Mouse (Mus musculus) adrenal gland, adult 18-20 months (tissue): ENCODE data around the gene Irx1. TPM values are rescaled to one million over a fixed set of nuclear protein-coding genes. Genes with fewer than 3 reads are reported as not detected.

Experiments
- DNase-seq, 2 experiments: peaks; one replicate each; pipeline ENCODE4 v3.0.0; 2021 to 2022; ENCODE audit warnings: low spot score in 2 of 2
- long read RNA-seq, 2 experiments: library from polyadenylated mRNA; stranded (forward); transcript quantifications; one replicate each; pipeline ENCODE4 v2.0.0; 2021
- total RNA-seq, 2 experiments: library from RNA; stranded (reverse); gene quantifications; 1 replicate in 1 of 2; 2 replicates in 1 of 2; pipeline ENCODE4 v1.2.3; 2021

The Irx1 gene
- total RNA-seq = not detected
- long read RNA-seq, experiment 1 = 0 reads
- long read RNA-seq, experiment 2 = 0 reads

DNA sequence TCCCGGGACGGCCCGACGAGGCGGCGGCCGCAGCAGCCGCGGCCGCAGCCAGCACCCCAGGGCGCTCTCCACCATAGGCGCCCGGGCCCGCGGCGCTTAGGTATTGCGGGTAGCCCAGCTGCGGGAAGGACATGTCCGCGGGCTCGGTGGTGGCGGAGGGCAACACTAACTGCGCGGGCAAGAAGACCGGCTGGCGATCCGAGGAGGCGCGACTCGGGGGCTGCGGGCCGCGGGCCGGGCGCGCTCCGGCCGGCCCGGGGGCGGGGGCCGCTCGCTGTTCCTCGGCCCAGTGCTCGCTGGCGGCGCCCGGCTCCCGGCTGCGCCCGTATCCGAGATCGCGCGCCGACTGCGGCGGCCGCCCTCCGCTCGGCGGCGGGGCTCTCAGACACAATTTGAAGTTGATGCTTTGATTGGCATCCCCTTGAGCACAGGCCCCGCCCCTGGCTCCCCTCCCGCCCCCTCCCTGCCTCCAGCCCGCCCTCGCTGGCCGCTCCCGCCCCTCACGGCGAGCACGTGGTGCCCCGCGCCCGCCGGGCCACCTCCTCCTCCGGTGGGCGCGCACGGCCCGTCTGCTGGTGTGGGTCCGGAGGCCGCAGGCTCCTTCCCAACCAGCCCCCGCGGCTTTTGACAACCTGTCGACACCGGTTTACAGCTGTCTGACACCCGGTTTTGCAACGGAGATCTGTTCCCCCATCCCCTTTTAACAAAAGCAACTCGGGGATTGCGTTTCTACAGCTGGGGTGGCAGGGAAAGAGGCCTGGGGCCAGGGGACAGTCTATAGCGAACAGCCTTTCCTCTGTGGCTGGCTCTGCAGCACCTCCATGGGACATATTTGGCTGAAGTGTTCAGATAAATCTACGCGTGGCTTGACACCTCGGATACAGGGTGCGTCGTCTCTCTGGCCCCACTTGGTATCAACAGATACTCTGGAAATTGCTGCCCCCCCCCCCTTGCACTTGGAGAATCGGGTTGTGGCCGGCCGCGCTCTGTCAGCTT, at the start of gene Irx1:
TSS of gene Irx1 (minus strand) at position 368 of the 996 bp plus-strand sequence.
- no peak for DNase-seq

DNA sequence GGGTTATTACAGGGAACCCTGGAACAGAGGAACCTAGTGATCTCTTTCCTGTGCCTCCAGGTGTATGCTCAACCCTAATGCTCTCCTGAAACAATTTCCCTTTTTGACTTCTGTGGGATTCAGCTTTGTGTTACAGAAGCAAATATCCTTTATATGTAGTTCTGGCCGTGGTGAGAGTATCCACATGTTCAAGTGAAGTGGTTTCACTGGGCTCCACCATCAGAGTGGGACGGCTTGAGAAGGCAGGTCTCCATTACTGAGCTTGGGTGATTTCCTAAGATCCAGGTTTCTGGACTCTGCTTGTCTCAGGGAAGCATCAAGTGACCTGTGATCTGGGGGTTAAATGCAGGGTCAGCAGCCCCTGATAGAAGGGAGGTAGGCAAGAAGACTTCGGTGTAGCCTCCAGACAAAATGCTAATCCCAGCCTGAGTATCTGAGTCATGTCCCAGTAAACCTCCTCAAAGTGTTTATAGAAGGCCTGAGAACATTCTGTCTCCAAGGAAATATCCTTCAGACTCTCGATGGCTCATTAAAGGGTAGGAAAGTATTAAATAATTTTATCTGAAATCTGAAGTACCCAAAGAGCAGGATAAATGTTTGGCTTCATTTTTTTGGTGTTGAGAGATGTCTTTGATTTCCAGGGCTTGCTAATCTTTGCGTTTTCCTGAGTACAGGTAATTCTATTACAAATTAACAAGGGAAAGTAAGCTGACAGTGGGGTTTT, 16.6 kb upstream of the Irx1 start:
- DNase-seq = no peak

DNA sequence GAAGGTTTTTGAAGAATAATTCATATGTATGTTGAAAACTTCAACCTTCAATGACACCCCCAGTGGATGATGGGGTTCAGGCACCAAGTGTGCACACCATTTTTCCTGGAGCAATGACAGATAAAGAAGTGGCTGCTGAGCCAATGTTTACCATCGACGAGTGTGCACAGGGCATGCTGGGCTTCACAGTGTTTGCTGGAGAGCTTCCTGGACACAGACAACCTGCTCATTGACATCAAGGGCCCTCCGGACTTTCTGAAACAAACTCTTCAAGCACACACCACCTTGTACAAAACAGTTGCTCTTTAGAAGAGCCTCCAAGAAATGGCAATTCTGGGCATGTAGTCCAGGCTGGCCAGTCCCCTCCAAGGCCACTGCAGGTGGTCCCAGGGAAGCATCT, 12.2 kb upstream of the Irx1 start:
- DNase-seq = no peak

DNA sequence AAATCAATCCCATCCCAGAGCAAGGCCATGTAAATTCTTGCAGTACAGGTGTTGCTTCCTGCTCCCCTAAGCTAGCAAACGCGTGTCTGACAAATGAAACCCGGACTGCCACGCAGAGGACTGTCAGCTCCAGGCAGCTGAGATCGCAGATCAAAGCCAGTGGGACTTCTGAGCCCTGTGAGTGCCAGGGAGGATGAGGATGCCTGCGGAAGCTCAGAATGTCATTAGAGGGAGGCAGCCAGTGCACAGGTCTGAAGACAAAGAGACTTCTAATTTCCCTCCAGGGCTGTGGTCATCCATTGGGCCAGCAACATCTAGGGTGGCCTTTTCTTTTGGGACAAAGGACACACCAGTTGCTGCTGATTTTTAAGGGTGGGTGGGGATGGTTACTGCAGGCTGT, 4.8 kb upstream of the Irx1 start:
- DNase-seq = no peak

DNA sequence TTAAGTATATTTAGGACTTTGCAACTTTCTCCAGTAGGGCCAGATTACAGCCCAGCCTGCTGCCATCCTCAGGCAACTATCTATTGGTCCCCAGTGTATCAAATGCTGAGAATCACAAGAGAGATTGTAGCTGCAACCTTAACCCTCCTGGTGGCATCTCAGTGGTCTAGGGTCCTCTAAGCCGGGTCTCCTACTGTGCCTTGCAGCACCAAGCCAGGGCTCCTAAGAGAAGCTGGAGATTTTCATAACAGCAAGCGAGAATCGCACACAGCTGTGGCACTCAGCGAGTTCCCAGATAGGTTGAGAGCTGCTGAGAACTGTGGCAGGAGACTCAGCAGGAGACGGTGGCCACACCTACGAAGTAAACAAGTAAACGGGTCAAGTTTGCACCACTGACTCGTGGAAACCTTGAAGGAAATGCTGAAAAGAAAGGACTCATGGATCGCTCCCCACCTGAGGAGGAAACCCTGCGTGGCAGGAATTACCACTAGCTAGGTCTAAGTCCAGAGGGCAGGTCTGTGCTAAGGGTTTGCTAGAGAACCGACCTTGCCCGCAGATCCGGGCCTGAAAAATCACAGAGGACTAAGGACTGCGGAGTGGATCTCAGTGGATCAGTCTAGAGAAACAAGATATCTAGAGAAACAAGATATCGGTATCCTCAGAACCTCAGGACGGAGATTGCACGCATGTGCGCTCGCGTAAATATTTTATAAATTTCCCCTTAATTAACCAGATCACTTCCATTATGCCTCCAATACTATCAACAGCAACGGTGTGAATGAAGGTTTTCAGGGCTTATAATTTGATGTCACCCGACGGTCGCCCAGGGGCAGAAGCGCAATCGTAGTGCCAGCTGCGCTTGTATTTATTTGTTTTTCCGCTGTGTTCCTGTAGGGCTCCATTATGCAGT, 4.1 kb upstream of the Irx1 start:
- no peak for DNase-seq

DNA sequence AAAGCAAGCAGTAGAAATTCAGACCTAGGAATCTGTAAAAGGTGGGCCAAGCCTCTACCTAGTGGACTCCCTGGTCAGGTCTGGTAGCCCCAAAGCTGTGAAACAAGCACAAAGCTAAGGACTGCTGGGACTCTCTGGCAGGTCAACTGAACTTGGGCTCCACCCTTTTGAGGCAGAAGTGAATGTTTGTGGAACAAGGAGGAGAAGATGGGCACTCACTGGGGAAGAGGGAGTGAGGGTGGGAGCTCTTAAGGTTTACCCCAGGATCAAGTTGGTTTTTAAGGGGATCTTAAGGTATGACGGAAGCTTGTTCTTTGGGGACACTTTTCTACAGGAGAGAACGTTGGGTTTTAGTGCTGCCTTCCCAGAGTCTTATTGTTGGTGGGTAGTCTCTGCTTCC, 3.1 kb upstream of the Irx1 start:
- no peak for DNase-seq

DNA sequence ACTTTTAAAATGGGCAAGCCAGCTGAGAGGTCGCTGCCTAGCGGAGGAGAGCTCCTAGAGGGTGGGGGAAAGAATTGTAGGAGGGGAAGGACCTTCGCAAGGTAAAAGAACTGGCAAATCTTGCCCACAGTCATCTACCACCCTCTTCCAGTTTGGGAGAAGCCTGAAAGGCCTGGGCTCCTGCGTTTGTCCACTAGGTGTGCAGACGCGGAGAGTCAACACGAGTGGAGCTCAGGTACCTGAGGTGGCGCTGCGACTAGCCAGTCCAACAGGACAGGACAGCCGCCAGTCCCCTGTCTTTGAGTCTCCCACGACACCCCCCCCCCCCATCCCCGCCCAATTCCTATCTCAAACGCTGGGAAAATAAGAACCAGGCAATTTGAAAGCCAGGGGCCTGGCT, 843 bp upstream of the Irx1 start:
- DNase-seq = no peak

DNA sequence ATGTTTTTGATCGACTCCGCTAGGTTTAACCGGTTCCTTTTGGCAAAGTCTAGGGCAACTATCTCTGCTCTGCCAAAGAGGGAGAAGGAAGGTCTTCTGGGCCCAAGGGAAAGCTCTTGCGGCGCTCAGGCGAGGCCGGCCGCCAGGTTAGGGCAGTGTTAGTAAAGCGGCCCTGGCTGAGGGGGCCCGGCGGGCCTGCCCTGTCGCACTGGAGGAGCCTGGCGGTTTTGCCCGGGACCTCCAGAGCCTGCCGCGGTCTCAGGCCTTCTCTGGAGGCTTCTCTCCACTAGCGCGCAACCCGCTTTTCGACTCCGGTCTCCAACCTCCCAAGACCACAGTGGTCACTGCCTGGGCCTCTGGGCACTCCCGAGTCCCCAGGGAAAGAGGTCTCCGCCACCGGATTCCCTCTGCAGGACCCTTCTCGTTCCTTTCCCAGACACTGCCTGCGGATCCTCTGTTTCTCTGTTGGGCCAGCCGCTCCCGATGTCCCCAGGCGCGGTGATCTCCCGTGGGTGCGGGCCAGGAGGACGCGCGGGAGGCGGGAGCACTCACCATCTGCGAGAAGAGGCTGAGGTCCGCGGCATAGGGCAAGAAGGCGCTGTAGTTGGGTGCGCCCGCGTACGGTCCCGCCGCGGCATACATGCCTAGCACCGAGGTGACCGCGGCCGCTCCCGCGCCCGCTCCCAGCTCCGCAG, 715 bp downstream of the Irx1 start:
- no peak for DNase-seq

DNA sequence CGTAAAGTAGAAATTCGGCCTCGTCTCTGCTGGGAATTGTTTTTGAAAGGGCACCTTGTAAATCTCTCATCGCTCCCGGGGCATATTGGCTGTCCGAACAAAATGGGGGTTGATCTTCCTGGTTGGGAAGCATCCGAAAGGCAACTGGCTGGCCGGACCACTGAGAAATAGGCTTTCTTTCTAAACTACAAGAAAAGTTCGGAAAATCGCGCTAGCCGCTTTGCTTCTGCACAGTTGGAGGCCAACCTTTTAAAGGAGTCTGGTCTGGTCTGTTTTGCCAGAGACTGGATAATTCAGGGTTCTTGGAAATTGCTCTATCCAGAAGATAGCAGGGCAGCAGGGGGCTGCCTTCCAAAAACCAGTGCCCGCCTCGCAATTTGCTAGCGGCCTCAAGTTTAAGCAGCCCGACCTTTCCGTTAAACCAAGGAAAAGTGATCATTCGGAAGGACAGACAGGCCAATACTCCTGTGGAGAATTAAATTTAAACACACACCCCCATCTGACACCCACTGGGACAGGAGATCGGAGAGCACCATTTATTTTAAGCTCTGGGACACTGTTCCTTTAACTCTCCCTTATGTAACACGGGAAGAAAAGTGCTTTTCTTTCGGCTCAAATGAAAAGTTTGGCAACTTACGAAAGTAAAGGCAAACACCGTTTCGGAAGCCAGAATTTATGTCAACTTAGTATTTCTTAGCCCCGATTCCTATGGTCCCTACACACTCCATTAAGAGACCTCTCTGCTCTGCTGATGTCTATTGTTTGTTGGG, 1.4 kb downstream of the Irx1 start:
- DNase-seq = no peak

DNA sequence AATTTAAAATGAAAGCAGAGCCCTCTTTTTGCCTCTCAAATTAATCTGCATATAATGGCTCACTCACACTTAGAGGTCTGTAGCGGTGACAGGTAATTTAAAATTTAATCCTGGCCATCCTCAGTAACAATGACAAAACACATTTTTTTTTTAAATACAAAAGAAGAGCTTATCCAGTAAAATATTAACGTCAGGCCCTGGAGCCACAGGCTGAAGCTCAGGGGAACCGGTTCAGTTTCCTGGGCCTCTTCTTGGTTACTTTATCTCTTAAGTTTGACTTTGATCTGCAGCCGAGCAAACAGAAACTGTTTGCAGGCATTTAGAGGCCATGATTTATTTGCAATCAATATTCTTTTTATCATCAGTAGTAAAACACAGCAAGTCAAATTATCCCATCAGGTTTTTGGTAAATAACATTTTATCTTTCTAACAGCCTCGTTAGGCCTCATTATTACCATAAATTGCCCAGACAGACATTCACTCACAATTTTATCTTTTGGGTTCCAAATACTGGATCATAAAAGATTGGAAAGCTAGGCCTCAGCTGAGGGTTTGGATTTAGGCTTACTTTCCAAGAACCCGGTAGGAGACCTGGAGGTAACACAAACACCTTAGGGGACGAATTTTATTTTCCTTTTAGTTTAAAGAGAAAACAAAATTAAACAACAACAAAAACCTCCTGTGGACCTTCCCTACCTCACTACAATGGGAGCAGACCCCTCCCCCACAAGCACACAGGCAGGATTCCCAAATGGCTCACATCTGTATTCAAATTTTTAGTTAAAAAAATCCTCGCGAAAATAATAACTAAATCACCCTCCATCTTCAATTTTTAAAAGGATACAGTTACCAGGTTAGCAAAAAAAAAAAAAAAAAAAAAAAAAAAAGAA, 2.4 kb downstream of the Irx1 start:
- DNase-seq = no peak

DNA sequence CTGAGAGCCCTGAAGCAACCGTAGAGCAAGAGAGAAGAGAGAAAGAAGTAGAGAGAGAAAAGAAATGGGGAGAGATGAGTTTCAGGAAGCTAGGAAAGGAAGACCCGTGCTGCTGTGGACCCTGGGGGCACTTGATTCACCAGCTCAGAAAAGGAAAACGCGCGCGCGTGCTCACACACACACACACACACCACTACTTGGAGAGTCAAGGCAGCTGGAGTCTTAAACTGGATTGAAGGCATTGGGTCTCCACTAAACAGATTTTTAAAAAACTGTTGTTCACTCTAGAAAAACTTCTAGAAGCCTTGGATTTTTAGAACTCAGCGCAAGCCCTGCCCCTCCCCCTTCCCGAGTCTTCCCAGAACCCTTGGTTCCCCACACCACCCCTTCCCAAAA, 3.2 kb downstream of the Irx1 start:
- DNase-seq = no peak

DNA sequence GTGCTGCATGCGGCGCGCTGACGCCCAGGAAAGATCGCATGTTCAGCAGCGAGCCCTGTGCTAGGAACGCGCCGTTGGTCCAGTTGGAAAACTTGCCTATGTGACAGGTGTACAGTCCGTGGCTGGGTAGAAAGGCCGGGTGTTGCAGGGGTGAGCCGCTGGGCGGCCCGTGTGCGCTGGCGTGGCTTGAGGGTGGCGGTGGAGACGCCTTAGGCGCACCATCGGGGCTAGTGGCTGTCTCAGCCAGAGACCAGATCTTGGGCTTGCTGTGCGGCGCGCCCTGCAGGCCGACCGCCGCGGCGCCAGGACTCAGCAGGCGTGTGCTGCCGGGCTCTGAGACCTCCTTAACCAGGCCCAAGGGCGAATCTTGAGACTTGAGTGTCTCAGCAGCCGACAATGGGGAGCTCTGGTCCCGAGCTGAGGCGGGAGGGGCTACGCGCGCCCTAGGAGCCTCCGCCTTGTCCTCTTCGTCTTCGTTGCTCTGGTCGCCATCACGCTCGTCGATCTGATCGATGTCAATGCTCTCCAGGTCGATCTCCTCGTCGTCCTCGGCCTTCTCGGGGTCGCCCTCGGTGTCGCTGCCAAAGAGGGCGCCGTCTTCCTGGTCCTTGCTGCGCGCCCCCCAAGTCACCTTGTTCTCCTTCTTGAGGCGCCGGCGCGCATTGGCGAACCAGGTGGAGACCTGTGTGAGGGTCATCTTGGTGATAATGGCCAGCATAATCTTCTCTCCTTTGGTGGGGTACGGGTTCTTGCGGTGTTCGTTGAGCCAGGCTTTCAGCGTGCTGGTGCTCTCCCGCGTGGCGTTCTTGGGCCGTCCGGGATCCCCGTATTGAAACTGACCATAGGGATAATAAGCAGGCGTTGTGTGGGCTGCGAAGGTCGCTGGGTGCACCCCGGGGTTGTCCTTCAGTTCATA, 3.9 kb downstream of the Irx1 start:
- DNase-seq = no peak

DNA sequence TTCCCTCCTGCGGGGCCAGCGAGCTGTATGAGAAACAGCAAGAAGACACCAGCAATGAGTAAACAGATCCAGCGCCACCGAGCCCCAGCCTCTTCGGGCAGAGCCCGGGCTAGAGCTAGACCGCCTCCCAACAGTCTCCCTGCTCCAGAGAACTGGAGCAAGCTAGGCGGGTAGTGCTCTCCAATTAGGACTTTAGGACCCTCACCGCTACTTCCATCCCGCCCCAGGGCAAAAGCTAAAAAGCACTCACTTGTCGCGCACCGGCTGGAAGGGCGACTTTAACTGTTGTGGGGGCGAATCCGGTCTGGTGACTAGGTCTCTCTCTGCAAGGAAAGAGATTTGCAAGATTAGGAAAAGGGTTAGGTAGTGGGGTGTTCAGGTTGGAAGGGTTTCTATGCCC, 4.9 kb downstream of the Irx1 start:
- DNase-seq = no peak

DNA sequence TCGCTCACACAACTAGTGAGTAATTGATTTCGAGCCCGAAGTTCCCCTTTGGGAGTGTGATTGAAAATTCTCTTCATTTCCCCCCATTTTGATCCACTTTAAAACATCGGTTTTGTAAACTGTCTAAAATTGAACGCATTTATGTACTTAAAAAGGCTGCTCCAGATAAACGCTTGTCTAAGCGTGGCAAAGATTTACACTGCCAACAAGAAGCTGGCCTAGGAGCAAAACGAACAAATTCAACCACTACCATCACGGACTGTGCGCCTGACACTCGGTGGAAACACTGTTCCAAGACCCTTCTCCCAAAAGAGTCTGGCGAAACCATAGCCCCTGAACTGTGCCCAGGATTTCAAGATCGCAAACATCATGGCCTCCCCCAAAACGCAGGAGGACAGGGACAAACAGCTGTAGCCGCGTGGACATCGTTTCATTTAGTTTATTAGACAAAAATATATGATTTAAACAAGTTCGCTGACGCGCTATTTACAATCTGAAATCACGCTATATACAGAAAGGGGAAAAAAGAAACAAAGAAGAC, 5.6 kb downstream of the Irx1 start:
- DNase-seq = no peak

DNA sequence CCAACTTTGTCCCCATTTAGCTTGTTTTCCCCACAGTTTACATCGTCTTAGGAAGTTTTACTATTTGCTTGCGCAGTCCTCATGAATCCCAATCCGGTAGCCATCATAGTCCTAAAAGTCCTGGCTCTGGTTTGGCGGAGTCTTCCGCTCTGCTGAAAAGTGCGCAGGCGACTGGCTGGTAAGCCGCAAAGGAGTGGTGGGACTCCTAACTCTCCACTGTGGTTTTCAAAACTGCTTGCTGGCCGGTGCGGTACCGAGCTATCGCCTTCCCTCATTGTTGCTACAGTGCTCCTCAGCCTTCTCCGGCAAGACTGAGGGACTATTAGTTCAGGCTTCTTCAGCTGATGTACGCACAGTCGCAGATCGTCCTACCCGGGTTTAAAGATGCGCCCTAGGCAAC, 6.4 kb downstream of the Irx1 start:
- DNase-seq = no peak

DNA sequence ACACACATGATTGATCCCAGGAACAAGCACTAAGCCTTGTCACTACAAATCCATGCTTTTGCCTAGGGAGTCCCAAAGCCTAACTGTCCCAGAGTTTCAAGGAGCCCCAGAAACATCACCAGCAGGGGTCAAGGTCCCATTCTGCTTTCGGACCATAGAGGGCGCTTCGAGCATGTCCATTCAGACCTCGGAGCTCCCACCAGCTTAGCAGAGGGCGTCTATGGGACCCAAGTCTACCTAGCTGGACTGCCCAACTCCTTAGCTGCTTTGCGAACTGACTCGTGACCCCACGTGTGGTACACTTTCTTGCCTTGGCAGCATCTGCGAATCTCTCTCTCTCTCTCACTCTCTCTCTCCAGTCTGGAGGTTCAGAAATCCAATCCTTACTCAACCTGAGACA, 7.0 kb downstream of the Irx1 start:
- DNase-seq = no peak

DNA sequence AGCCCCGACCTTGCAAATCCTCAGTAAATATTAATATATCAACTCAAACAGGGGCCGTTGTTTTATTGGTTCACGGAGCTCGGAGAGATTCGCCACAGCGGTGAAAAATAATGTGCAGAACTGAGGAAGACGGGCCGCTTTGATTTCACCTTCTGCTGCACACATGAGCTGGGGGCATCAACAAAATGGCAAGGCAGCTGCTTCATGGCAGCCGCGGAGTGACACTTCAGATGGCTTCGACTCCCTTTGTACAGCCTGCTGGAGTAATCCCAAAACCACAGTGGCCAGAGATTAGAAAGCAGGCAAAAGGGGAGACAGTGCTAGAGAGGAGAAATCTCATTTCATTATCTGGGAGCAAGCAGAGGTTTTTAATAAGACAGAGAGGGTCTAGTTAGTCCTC, 11.6 kb downstream of the Irx1 start:
- DNase-seq = no peak
